Mouse (Mus musculus): ENCODE measurements around the gene Snx33. TPM values are rescaled to one million over a fixed set of nuclear protein-coding genes. Genes with fewer than 3 reads are reported as not detected.

Gene Snx33
- polyA plus RNA-seq (2015; fragmentation: Illumina TruSeq; extraction: RNeasy Lipid Tissue Mini Kit (QIAGEN cat#74804); ENCODE audit: low read depth, low replicate concordance) = 5.6 TPM

GRCm38 (mm10) chr9:56928041-56928811 is at the start of gene Snx33:
Snx33 (minus strand) TSS chr9:56928371.

DNA sequence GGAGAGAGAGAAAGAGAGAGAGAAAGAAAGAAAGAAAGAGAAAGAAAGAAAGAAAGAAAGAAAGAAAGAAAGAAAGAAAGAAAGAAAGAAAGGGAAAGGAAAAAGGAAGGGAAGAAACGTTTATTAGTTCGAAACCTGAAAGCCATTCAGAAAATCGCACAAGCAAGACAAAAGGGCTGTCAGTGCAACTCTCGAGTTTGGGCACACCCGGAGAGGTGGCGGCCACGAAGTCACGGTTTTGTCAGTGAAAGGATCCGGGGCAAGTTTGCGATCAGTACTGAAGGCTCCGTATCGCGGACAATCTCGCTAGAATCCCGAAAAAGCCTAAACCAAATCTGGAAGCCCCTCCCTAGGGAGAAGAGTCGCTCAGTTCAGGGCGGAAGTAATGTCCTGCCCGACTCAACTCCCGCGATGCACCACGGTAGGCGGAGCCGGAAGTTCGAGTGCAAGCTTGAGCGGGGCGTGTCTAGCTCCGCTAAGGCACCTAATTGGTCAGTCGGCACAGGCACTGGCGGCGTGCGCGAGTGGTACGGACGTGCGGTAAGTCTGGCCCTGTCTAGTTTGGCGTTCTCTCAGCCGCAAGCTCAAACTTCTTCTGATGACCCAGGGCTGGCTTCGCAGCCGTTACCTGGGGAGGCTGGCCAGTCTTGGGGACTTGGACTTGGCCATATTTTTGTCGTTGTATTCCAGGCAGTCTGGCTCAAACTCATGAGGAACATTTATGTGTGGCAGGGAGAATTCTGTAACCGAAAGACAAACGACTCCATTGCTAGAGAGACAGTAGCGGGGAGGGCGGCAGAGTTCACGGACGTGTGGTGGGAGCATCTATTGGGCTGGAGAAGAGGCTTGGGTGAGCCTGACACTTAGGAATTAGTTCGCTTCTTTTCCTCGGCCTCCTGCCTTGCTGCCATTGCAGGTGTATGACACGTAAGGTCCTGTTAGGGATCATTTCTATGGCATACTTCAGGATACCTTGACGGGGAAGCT is 22.5 kb upstream of the Snx33 start, which contains the start of gene Snupn:
Gene Snupn (plus strand): TSS at position 465 of the 987 bp plus-strand sequence.

DNA sequence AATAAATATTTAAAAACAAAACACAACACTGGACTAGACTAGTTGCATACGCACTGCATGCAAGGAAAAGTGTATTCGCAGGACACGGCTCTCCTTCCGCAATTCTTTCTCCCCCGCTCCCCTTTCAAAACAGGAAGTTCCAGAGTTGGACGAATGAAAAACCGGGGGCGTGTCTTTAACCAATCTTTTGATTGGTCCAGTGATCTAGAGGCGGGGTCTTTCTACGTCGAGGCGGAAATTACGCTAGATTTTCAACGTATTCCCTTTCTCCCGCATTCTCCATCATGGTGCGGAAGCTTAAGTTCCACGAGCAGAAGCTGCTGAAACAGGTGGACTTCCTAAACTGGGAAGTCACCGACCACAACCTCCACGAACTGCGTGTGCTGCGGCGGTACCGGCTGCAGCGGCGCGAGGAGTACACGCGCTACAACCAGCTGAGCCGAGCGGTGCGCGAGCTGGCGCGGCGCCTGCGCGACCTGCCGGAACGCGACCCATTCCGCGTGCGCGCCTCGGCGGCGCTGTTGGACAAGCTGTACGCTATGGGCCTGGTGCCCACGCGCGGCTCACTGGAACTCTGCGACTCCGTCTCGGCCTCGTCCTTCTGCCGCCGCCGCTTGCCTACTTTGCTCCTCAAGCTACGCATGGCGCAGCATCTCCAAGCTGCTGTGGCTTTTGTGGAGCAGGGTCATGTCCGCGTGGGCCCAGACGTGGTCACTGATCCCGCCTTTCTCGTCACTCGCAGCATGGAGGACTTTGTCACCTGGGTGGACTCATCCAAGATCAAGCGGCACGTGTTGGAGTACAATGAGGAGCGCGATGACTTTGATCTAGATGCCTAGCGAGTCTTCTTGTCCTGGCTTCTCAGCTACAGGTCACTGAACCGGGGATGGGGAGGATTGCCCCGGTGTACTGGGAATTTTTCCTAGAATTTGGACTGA is 9.3 kb upstream of the Snx33 start, which contains the start of gene Imp3:
Gene Imp3 (plus strand): TSS at position 253 of the 938 bp plus-strand sequence.

Other genes with a start within 250 kb of the Snx33 start
- gene Lingo1, start 131.9 kb downstream of the Snx33 start, polyA plus RNA-seq (2015; fragmentation: Illumina TruSeq; extraction: RNeasy Lipid Tissue Mini Kit (QIAGEN cat#74804); ENCODE audit: low read depth, low replicate concordance) = 242 TPM
- not detected for gene Odf3l1, start 63.7 kb downstream of the Snx33 start, polyA plus RNA-seq (2015; fragmentation: Illumina TruSeq; extraction: RNeasy Lipid Tissue Mini Kit (QIAGEN cat#74804); ENCODE audit: low read depth, low replicate concordance)
- gene Cspg4, start 63.3 kb downstream of the Snx33 start, polyA plus RNA-seq (2015; fragmentation: Illumina TruSeq; extraction: RNeasy Lipid Tissue Mini Kit (QIAGEN cat#74804); ENCODE audit: low read depth, low replicate concordance) = 10.1 TPM
- gene Imp3, start 9.1 kb upstream of the Snx33 start, polyA plus RNA-seq (2015; fragmentation: Illumina TruSeq; extraction: RNeasy Lipid Tissue Mini Kit (QIAGEN cat#74804); ENCODE audit: low read depth, low replicate concordance) = 59.4 TPM
- 20.3 TPM for gene Snupn, start 22.5 kb upstream of the Snx33 start, polyA plus RNA-seq (2015; fragmentation: Illumina TruSeq; extraction: RNeasy Lipid Tissue Mini Kit (QIAGEN cat#74804); ENCODE audit: low read depth, low replicate concordance)
- gene Ptpn9, start 66.6 kb upstream of the Snx33 start, polyA plus RNA-seq (2015; fragmentation: Illumina TruSeq; extraction: RNeasy Lipid Tissue Mini Kit (QIAGEN cat#74804); ENCODE audit: low read depth, low replicate concordance) = 21.3 TPM
- 15.9 TPM for gene Sin3a, start 143.7 kb upstream of the Snx33 start, polyA plus RNA-seq (2015; fragmentation: Illumina TruSeq; extraction: RNeasy Lipid Tissue Mini Kit (QIAGEN cat#74804); ENCODE audit: low read depth, low replicate concordance)
- 92.8 TPM for gene Man2c1, start 202.3 kb upstream of the Snx33 start, polyA plus RNA-seq (2015; fragmentation: Illumina TruSeq; extraction: RNeasy Lipid Tissue Mini Kit (QIAGEN cat#74804); ENCODE audit: low read depth, low replicate concordance)
- gene Neil1, start 219.9 kb upstream of the Snx33 start, polyA plus RNA-seq (2015; fragmentation: Illumina TruSeq; extraction: RNeasy Lipid Tissue Mini Kit (QIAGEN cat#74804); ENCODE audit: low read depth, low replicate concordance) = 8.2 TPM
- gene Commd4, start 230.0 kb upstream of the Snx33 start, polyA plus RNA-seq (2015; fragmentation: Illumina TruSeq; extraction: RNeasy Lipid Tissue Mini Kit (QIAGEN cat#74804); ENCODE audit: low read depth, low replicate concordance) = 118 TPM

Measured in brain, adult 10 weeks (tissue).